Mouse (Mus musculus): ENCODE results near the gene Cmklr1.

DNA sequence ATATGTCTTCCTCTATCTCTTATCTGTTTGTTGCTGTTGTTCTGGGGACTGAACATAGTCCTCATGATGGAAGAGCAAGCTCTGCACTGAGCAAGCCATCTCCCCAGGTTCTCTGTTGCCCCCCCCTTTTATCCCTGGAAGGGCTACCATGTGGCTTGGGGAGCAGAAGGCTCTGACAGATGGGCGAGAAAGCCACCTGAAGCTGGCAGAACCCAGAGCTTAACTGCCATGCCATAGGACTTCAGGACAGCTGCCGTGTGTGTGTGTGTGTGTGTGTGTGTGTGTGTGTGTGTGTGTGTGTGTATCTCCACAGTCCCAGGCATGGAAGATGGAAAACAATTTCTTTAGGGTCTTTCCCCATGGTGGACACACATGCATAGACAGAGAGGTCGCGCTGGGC lies 31.5 kb downstream of the Cmklr1 start:
- no peak for TF ChIP-seq POLR2A (IDR thresholded peaks at IDR 0.05; ENCODE audit: borderline replicate concordance, insufficient read depth, low read length)
- TF ChIP-seq CTCF (IDR thresholded peaks at IDR 0.05; ENCODE audit: borderline replicate concordance, insufficient read depth, low read depth, low read length), result no peak
